Mouse (Mus musculus) CD4-positive helper T cell, adult 2 months (primary cell): ENCODE data around the gene Rpa3.

Experiments used
- DNase-seq: peaks from one replicate; pipeline ENCODE4 v3.0.0-alpha.2; 2012; ENCODE audit warnings: low read depth, missing footprints, low spot score

Rpa3 gene

GRCm38 (mm10) chr6:8209047-8209865, 49.7 kb downstream of the Rpa3 start, which contains the start of gene Mios:
Gene Mios (plus strand): TSS chr6:8209222.
- DNase-seq = peak; percentile 95
